Mouse (Mus musculus): Measurements from ENCODE around the gene 2210010C04Rik. TPM values are rescaled to one million over a fixed set of nuclear protein-coding genes. Genes with fewer than 3 reads are reported as not detected.

2210010C04Rik gene
- polyA plus RNA-seq, 1 experiment from 2014 or later = not detected

DNA sequence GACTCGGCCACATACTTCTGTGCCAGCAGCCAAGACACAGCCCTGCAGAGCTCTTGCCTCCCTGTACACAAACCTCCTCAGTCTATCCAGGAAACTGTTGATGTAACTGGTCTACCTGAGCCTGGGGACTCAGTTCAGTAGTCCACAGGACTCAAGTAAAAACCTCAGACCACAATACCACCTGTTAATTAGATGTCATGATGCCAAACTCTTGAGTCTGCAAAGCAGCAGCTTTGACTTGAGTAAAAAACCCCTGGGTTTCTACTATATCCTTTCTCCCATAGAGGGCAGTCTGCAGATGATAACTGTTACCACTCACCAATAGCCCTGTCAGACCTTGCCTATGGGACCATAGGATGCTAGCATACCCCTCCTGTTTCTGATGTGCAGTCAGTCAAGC lies 12.7 kb upstream of the 2210010C04Rik start:
- Histone ChIP-seq H3K4me3 (no peak overlapping the region), H3K36me3 (replicated peaks) (no peaks in the 10 kb centered on the region), H3K27ac (no peak overlapping the region), H3K4me2 (no peak overlapping the region), H3K27me3 (replicated peaks) (no peaks in the 10 kb centered on the region), H3K9ac (no peak overlapping the region), H3K9me3 (no peaks in the 10 kb centered on the region), H3K4me1 (no peaks in the 10 kb centered on the region)
- WGBS = 71% methylated on average over 1 of the region's 1 CpGs
- no peak for ATAC-seq (replicated peaks)

DNA sequence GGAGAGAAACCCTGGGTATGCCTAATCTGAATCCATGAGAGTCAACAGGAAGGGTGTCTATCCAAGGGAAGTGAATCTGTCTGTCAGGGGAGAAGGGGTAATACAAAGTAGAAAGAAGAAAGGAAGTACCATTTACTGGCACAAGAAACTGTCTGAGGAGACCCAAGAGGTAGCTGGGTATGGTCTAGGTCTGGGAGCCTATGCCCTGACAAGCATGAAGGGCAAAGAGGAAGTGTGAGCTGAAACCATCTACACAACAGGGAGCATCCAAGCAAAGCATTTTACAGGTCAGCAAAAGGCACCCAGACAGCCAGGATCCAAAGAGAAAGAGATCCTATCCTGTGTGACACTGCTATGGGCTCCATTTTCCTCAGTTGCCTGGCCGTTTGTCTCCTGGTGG lies 11.9 kb upstream of the 2210010C04Rik start:
- no peaks in the 10 kb centered on the region for H3K36me3 ChIP-seq (replicated peaks)
- WGBS = 97% methylated on average over 1 of the region's 1 CpGs

DNA sequence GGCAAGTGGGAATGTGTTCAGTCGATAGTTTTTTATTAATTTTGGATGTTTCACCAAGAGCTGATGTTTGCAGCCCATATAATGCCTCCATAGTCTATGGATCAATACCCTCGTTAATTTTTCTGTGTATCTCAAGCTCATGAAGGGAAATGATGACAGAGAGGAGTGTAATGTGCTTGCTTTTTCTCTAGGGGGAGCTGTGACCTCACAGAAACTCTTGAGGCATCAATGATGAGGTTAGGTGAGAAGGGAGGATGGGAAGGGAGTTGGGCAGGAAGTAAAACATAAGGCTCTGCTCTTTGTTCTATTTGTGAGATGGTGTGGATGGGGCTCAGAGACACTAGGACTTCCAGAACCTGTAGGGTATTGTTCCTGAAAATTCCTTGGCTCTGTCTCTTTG lies 11.2 kb upstream of the 2210010C04Rik start:
- Histone ChIP-seq H3K4me2 (no peak overlapping the region), H3K36me3 (replicated peaks) (no peaks in the 10 kb centered on the region), H3K9ac (no peak overlapping the region), H3K9me3 (no peaks in the 10 kb centered on the region), H3K4me1 (no peaks in the 10 kb centered on the region), H3K27ac (no peak overlapping the region), H3K27me3 (replicated peaks) (no peaks in the 10 kb centered on the region), H3K4me3 (no peak overlapping the region)
- 61% methylated on average over 2 of the region's 2 CpGs for WGBS
- no peak for ATAC-seq (replicated peaks)

More for the DNA sequence above, 11.9 kb upstream of the 2210010C04Rik start:
- no peak for ATAC-seq (replicated peaks)
- H3K9ac ChIP-seq = no peak overlapping the region
- no peaks in the 10 kb centered on the region for H3K9me3 ChIP-seq
- no peaks in the 10 kb centered on the region for H3K4me1 ChIP-seq
- no peaks in the 10 kb centered on the region for H3K27me3 ChIP-seq (replicated peaks)
- H3K27ac ChIP-seq = no peak overlapping the region
- no peak overlapping the region for H3K4me3 ChIP-seq
- H3K4me2 ChIP-seq = no peak overlapping the region

GRCm38 (mm10) chr6:41044753-41045152 lies 9.4 kb upstream of the 2210010C04Rik start:
- 95% methylated on average over 1 of the region's 1 CpGs for WGBS

DNA sequence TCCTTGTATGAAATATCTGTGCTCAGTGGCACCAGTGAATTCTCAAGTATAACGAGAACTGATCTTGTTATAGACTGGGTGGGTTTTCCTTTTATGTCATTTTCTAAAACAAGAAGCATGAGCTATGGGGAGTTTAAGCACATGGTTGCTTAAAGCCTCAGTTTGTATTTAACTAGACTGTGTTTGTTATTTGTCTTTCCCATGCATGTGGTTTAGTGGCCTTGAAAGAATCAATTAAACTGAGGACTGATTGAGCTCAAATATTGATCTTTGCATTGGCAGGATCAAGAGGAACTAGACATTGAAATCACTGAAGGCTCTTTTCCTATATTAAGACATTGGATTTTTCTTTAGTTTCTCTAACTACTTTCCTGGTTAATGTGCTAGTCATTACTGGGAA lies 9.0 kb upstream of the 2210010C04Rik start:
- Histone ChIP-seq H3K9me3 (no peaks in the 10 kb centered on the region), H3K36me3 (replicated peaks) (no peaks in the 10 kb centered on the region), H3K9ac (no peak overlapping the region), H3K4me2 (no peak overlapping the region), H3K4me3 (no peak overlapping the region), H3K4me1 (no peaks in the 10 kb centered on the region), H3K27me3 (replicated peaks) (no peaks in the 10 kb centered on the region), H3K27ac (no peak overlapping the region)
- no peak for ATAC-seq (replicated peaks)
- WGBS = 73% methylated on average over 1 of the region's 1 CpGs

More at GRCm38 (mm10) chr6:41044753-41045152, 9.4 kb upstream of the 2210010C04Rik start:
- ATAC-seq (replicated peaks) = no peak
- Histone ChIP-seq H3K27ac (no peak overlapping the region), H3K36me3 (replicated peaks) (no peaks in the 10 kb centered on the region), H3K4me2 (no peak overlapping the region), H3K4me1 (no peaks in the 10 kb centered on the region), H3K4me3 (no peak overlapping the region), H3K27me3 (replicated peaks) (no peaks in the 10 kb centered on the region), H3K9me3 (no peaks in the 10 kb centered on the region), H3K9ac (no peak overlapping the region)

DNA sequence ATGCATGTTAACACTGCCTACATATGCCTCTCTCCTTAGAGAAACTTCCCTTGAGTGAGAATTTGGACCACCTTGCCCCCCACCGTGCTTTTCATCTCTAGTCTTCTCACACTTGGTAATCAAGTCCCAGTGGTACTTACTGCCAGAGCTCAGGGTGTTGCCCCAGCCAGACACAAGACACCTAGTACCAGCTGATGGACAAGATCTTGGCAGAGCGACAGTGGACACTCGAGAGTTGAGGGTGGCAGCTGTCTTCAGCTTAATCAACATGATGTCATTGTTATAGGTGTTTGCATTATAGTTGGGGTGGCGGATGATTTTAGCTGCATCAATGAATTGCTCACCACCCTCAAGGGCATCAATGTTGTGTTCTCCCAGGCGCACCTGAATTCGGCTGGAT lies 2.5 kb downstream of the 2210010C04Rik start:
- H3K27me3 ChIP-seq (replicated peaks) = no peaks in the 10 kb centered on the region
- H3K9me3 ChIP-seq = no peaks in the 10 kb centered on the region
- no peak overlapping the region for H3K9ac ChIP-seq
- H3K27ac ChIP-seq = no peak overlapping the region
- H3K36me3 ChIP-seq (replicated peaks) = no peaks in the 10 kb centered on the region
- H3K4me2 ChIP-seq = no peak overlapping the region
- 82% methylated on average over 6 of the region's 6 CpGs for WGBS
- no peak for ATAC-seq (replicated peaks)
- H3K4me3 ChIP-seq = no peak overlapping the region
- no peaks in the 10 kb centered on the region for H3K4me1 ChIP-seq

GRCm38 (mm10) chr6:41032231-41032630 lies 3.1 kb downstream of the 2210010C04Rik start:
- H3K4me2 ChIP-seq = no peak overlapping the region
- ATAC-seq (replicated peaks) = no peak
- WGBS = 81% methylated on average over 3 of the region's 3 CpGs

GRCm38 (mm10) chr6:41030821-41031220 lies 4.5 kb downstream of the 2210010C04Rik start:
- Histone ChIP-seq H3K4me2 (no peak overlapping the region), H3K9ac (no peak overlapping the region), H3K27me3 (replicated peaks) (no peaks in the 10 kb centered on the region), H3K4me1 (no peaks in the 10 kb centered on the region), H3K27ac (no peak overlapping the region), H3K4me3 (no peak overlapping the region), H3K9me3 (no peaks in the 10 kb centered on the region), H3K36me3 (replicated peaks) (no peaks in the 10 kb centered on the region)
- ATAC-seq (replicated peaks) = no peak
- WGBS = 88% methylated on average over 3 of the region's 3 CpGs

More at GRCm38 (mm10) chr6:41032231-41032630, 3.1 kb downstream of the 2210010C04Rik start:
- no peaks in the 10 kb centered on the region for H3K36me3 ChIP-seq (replicated peaks)
- H3K9me3 ChIP-seq = no peaks in the 10 kb centered on the region
- no peak overlapping the region for H3K4me3 ChIP-seq
- H3K27me3 ChIP-seq (replicated peaks) = no peaks in the 10 kb centered on the region
- H3K27ac ChIP-seq = no peak overlapping the region
- no peaks in the 10 kb centered on the region for H3K4me1 ChIP-seq
- H3K9ac ChIP-seq = no peak overlapping the region

- Histone ChIP-seq H3K4me1 (no peaks in the 10 kb centered on the region), H3K9me3 (no peaks in the 10 kb centered on the region), H3K27me3 (replicated peaks) (no peaks in the 10 kb centered on the region), H3K27ac (no peak overlapping the region), H3K9ac (no peak overlapping the region), H3K36me3 (replicated peaks) (no peaks in the 10 kb centered on the region), H3K4me2 (no peak overlapping the region), H3K4me3 (no peak overlapping the region)
- 38% methylated on average over 2 of the region's 2 CpGs for whole genome bisulfite sequencing
- ATAC-seq (replicated peaks) = no peak
Observed at GRCm38 (mm10) chr6:41027053-41027452, 8.3 kb downstream of the 2210010C04Rik start.

DNA sequence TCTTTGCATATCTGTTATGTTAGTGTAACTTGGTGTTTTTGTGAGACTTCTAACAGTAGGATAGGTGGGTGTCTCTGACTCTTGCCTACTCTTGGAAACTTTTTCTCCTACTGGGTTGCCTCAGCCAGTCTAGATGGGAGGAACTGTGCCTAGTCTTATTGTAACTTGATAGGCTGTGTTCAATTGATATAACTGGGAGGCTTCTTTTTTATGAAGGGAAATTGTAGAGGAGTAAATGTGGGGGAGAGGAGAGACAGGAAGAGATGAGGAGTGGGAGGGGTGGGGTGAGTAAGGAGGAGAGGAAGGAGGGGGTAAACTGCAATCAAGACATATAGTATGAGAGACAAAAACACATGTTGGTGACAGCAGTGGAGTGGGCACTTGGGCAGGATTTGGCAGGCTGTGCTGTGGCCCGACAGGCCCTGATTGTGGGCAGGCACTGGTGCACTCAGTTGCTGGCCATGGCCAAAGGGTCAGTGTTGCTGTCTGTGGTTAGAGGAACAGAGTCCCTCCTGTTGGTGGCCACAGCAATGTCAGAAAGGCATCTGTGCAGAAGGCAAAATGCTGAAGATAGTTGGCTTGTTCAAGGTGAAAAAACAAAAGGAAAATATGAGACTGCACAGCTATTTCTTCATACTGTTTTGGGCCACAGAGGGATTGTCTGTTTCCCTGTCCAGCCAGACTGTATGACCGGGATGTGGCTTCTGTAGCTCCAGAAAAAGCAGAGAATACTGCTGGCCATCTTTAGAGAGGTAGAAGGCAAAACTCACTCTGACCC lies 9.2 kb downstream of the 2210010C04Rik start:
- ATAC-seq (replicated peaks) = no peak
- H3K36me3 ChIP-seq (replicated peaks) = no peaks in the 10 kb centered on the region
- no peak overlapping the region for H3K4me2 ChIP-seq
- H3K4me3 ChIP-seq = no peak overlapping the region
- no peak overlapping the region for H3K27ac ChIP-seq
- H3K4me1 ChIP-seq = no peaks in the 10 kb centered on the region
- WGBS = 90% methylated on average over 2 of the region's 2 CpGs
- H3K27me3 ChIP-seq (replicated peaks) = no peaks in the 10 kb centered on the region
- H3K9ac ChIP-seq = no peak overlapping the region
- H3K9me3 ChIP-seq = no peaks in the 10 kb centered on the region

GRCm38 (mm10) chr6:41019140-41019539 lies 16.2 kb downstream of the 2210010C04Rik start:
- H3K4me2 ChIP-seq = no peak overlapping the region
- no peaks in the 10 kb centered on the region for H3K9me3 ChIP-seq
- H3K4me3 ChIP-seq = no peak overlapping the region
- 85% methylated on average over 2 of the region's 2 CpGs for WGBS
- no peak overlapping the region for H3K9ac ChIP-seq
- H3K27me3 ChIP-seq (replicated peaks) = no peaks in the 10 kb centered on the region
- no peak overlapping the region for H3K27ac ChIP-seq
- H3K36me3 ChIP-seq (replicated peaks) = no peaks in the 10 kb centered on the region
- ATAC-seq (replicated peaks) = no peak
- H3K4me1 ChIP-seq = no peaks in the 10 kb centered on the region

DNA sequence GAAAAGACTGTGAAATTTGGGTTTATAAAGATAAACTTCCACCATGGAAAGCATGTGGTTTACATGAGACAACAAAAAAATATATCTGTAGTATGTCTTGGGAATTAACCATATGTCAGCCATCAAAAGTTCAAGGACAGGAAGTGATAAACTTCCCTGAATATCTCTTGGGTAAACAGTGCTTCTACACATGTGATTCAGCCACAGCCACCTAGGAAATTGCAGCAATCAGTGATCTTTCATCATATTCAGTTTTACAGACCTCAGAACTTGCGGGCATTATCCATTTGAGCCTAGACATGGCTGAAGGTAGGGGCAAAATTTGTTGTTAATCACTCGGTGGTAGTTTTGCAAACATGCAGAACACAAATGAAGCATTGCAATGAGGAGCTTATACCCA lies 16.7 kb downstream of the 2210010C04Rik start:
- H3K9ac ChIP-seq = no peak overlapping the region
- 86% methylated on average over 2 of the region's 2 CpGs for WGBS

DNA sequence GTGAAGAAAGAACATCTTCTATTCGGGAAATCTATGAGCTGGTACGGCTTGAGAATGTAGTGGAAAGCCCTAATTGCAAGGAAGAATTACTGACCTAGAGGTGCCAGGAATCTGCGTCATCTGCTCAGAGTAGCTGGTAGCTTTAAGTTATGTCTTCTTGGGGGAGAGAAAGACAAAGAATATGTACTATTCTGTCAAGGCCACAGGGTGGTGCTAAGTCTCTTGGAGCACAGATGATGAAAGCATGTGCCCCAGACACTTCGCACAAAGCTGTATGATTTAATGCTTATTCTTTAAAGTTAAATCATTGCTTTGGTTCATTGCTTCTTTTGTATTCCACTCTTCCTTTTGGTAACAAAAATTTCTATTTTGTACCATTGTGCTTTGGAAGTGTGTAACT lies 20.2 kb downstream of the 2210010C04Rik start:
- no peak overlapping the region for H3K4me2 ChIP-seq
- H3K4me1 ChIP-seq = no peaks in the 10 kb centered on the region
- 67% methylated on average over 4 of the region's 4 CpGs for WGBS
- no peak overlapping the region for H3K9ac ChIP-seq
- no peak for ATAC-seq (replicated peaks)
- H3K36me3 ChIP-seq (replicated peaks) = no peaks in the 10 kb centered on the region
- H3K9me3 ChIP-seq = no peaks in the 10 kb centered on the region
- H3K4me3 ChIP-seq = no peak overlapping the region
- no peaks in the 10 kb centered on the region for H3K27me3 ChIP-seq (replicated peaks)
- H3K27ac ChIP-seq = no peak overlapping the region

More for the DNA sequence above, 16.7 kb downstream of the 2210010C04Rik start:
- no peaks in the 10 kb centered on the region for H3K4me1 ChIP-seq
- ATAC-seq (replicated peaks) = no peak
- no peaks in the 10 kb centered on the region for H3K9me3 ChIP-seq
- H3K4me2 ChIP-seq = no peak overlapping the region
- no peaks in the 10 kb centered on the region for H3K27me3 ChIP-seq (replicated peaks)
- no peaks in the 10 kb centered on the region for H3K36me3 ChIP-seq (replicated peaks)
- no peak overlapping the region for H3K27ac ChIP-seq
- no peak overlapping the region for H3K4me3 ChIP-seq

Measured in midbrain, embryonic 15.5 days (tissue).